Mouse (Mus musculus) splenic B cell, adult 2 months (primary cell): Measurements from ENCODE around the gene Ndufs8.

Source experiments
- DNase-seq: peaks from one replicate; pipeline ENCODE4 v3.0.0-alpha.2; 2011; ENCODE audit warnings: low read depth, low spot score
- H3K27me3 ChIP-seq: 2 replicates; pipeline ENCODE4 v1.6.1; 2012; ENCODE audit warnings: mild to moderate bottlenecking, low read length, moderate library complexity, mixed read lengths; ENCODE audit not compliant: control insufficient read depth, poor library complexity, insufficient read depth, severe bottlenecking
- H3K36me3 ChIP-seq: 2 replicates; pipeline ENCODE4 v1.6.1; 2012; ENCODE audit warnings: mild to moderate bottlenecking, low read length, moderate library complexity, mixed read lengths; ENCODE audit not compliant: control insufficient read depth, poor library complexity, insufficient read depth, severe bottlenecking

Ndufs8 gene

GRCm38 (mm10) chr19:3945872-3946564 lies 33.4 kb upstream of the Ndufs8 start:
- peaks cover 41% of the 10 kb centered on the region for H3K36me3 ChIP-seq
- peak; percentile 59 for DNase-seq
- H3K27me3 ChIP-seq = no peaks in the 10 kb centered on the region; the same call in 1 of the 2 replicates

DNA sequence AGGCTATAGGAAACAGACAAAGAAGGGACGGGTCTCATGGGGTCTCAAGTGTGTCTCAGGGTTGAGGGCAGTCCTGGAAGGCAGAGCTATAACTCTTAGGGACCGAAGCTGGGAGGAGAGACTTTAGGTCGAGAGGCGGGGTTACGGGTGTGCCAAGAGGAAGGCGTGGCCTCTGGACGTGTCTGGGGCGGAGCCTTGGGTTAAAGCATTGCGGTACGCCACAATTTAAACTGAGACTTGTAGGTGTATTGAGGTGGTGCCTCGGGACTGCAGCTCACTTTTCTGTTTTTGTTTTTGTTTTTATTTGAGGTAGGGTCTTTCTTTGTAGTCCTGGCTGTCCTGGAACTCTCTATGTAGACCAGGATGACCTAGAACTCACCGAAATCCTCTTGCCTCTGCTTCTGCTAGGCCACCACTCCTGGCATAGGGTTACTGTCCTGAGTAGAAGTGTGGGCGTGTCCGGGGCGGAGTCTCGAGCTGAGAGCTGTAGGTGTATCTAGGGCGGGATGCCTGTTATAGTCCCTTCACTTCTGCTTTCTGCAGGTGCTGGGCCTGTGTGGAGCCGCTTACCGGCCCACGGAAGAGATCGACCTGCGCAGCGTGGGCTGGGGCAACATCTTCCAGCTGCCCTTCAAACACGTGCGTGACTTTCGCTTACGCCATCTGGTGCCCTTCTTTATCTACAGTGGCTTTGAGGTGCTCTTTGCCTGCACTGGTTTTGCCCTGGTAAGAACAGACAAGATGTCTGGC lies 30.6 kb upstream of the Ndufs8 start:
- DNase-seq = peak; percentile 94
- Histone ChIP-seq H3K27me3 (no peaks in the 10 kb centered on the region; the same call in 1 of the 2 replicates), H3K36me3 (peaks cover 28% of the 10 kb centered on the region)

DNA sequence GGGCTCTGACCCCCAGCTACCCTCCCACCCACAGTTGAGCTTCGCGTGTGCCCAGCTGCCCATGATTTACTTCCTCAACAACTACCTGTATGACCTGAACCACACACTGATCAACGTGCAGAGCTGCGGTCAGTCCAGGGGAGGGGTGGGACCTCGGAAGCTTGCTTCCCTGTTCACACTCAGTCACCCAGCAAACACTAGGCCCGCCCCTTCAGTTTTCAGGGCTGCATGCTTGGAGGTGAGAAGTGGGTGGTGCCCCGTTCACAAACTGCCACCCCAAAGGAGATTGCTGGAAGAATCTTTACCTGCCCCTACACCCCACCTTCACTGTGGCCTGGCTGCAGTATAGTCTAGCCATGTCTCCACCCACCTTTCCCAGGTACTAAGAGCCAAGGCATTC lies 29.7 kb upstream of the Ndufs8 start:
- DNase-seq = peak; percentile 59
- Histone ChIP-seq H3K27me3 (no peaks in the 10 kb centered on the region; the same call in 1 of the 2 replicates), H3K36me3 (peaks cover 19% of the 10 kb centered on the region)

GRCm38 (mm10) chr19:3935896-3936850 lies 23.6 kb upstream of the Ndufs8 start:
- Histone ChIP-seq H3K27me3 (no peaks in the 10 kb centered on the region), H3K36me3 (no peaks in the 10 kb centered on the region; the same call in 1 of the 2 replicates)
- peak; percentile 83 for DNase-seq

GRCm38 (mm10) chr19:3935032-3935895 lies 22.7 kb upstream of the Ndufs8 start, which contains the start of gene Unc93b1:
TSS of gene Unc93b1 (plus strand) at chr19:3935186.
- Histone ChIP-seq H3K36me3 (no peaks in the 10 kb centered on the region; the same call in 1 of the 2 replicates), H3K27me3 (no peaks in the 10 kb centered on the region)
- DNase-seq = peak; percentile 84

- no peaks in the 10 kb centered on the region for H3K36me3 ChIP-seq
- DNase-seq = peak; percentile 68
- no peaks in the 10 kb centered on the region for H3K27me3 ChIP-seq
Measured at GRCm38 (mm10) chr19:3931716-3932115, 19.1 kb upstream of the Ndufs8 start.

GRCm38 (mm10) chr19:3930262-3931057 lies 17.9 kb upstream of the Ndufs8 start:
- Histone ChIP-seq H3K36me3 (no peaks in the 10 kb centered on the region), H3K27me3 (no peaks in the 10 kb centered on the region)
- peak; percentile 68 for DNase-seq

DNA sequence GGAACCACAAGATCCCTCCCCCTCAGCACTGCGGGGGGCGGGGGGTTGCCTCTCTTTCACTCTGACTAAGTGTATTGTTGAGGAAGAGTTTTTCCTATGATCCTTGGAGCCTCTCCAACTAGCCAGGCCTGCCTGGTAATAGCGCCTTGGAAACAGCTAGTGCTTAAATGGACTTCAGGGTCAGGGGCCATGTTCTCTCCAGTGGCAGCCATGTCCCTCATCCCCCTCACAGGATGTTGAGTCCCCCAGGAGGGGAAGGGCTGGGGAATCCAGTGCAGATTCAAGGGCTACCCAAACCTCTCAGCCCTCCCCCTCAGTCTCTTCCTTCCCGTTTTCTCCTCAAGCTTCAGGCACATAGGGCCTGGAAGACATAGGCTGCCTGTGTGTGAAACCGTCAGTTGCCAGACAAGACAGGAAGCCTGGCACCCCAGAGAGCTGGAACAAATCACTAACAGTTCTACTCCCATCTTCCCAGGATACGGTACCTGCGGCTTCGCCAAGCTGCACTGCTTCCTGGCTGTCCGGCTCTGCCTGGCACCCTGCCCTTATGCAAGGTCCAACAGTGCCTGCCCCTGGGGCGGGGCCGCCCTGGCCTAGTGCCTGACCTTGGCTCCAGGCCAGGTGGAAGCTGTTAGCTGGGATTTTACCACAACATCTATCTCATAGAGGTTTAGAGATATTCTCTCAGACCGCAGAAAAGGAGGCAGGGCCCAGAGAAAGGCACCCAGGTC lies 16.8 kb upstream of the Ndufs8 start, which contains the start of gene Aldh3b1:
Gene Aldh3b1, minus strand, starts transcription at position 598 of the 731 bp plus-strand sequence.
- no peaks in the 10 kb centered on the region for H3K27me3 ChIP-seq
- H3K36me3 ChIP-seq = no peaks in the 10 kb centered on the region
- no peak for DNase-seq

- H3K36me3 ChIP-seq = no peaks in the 10 kb centered on the region
- H3K27me3 ChIP-seq = no peaks in the 10 kb centered on the region
- no peak for DNase-seq
Measured at GRCm38 (mm10) chr19:3928779-3929178, 16.2 kb upstream of the Ndufs8 start.

DNA sequence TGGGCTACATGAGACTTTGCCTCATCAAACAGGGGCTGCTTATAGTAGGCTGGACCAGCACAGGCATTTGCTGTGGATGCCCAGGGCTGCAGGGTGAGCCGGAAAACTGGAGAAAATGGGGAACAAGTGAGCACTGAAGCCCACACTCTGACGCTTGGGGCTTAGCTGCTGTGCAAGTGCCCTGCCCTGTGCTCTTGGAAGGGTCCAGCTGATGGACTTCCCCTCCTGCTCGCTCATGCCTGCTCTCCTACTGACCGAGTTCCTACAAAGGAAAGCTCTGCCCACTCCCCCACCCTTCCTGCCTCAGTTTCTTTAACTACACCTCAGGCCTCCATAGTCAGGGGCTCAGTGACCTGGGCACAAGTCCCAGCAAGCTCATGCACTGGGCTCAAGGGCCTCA lies 15.4 kb upstream of the Ndufs8 start:
- H3K36me3 ChIP-seq = no peaks in the 10 kb centered on the region
- H3K27me3 ChIP-seq = no peaks in the 10 kb centered on the region
- no peak for DNase-seq

DNA sequence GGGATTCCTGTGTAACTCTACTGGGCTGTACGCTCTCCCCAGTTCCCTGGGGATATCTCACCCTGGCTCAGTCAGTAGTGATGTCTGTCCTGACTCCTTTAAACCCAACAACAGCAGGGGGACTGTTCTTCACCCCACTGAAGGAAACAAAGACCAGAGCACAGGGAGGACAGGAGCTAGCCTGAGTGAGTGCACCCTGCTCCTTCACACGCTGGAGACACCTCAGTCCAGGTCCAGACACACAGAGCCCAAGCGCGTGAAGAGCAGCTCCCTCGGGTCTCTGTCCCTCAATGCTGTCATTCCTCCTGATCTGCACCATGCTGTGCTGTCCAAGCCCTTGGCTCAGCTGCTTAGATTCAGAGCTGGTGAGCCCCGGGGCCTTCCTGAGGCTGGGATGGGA lies 14.1 kb upstream of the Ndufs8 start:
- H3K36me3 ChIP-seq = no peaks in the 10 kb centered on the region
- no peak for DNase-seq
- H3K27me3 ChIP-seq = no peaks in the 10 kb centered on the region

GRCm38 (mm10) chr19:3926279-3926678 lies 13.7 kb upstream of the Ndufs8 start:
- no peak for DNase-seq
- Histone ChIP-seq H3K36me3 (no peaks in the 10 kb centered on the region), H3K27me3 (no peaks in the 10 kb centered on the region)

DNA sequence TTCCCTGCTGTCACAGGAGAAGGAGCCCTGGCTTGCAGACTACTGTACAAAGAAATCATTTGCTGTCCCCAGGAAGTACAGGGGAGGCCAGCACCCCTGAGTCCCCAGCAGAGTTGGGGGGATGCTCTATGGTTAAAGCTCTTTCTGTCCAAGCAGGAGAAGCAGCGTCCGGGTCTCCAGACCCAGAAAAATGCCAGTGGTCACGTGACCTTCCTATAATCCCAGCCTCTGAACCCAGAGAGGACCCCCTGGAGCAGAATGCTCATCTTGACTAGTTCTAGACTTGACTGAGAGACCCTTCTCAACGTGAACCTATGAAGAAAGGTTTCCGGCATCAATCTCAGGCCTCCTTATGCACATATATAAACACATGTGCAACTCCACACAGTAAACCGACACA lies 13.3 kb upstream of the Ndufs8 start:
- DNase-seq = no peak
- no peaks in the 10 kb centered on the region for H3K27me3 ChIP-seq
- no peaks in the 10 kb centered on the region for H3K36me3 ChIP-seq
